Mouse (Mus musculus) forebrain, embryonic 10.5 days (tissue): ENCODE measurements at regions not wholly inside any gene's neighbourhood (a gene's known extent, or its start where the extent isn't known, plus 50 kb on each side); places are given as distances from the start of the nearest gene placed in this dataset.

Experiments used
- DNase-seq: peaks from one replicate; pipeline ENCODE4 v3.0.0-alpha.2; 2017; ENCODE audit warnings: low spot score; ENCODE audit errors: extremely low spot score
- H3K27ac ChIP-seq: fragments of 300-500 bp; sonication (generic); 2 replicates; pipeline ENCODE4 v1.5.1; 2016; ENCODE audit warnings: mild to moderate bottlenecking
- H3K27me3 ChIP-seq: fragments of 300-500 bp; sonication (generic); 2 replicates; pipeline ENCODE4 v1.6.1; 2016; ENCODE audit warnings: mild to moderate bottlenecking; ENCODE audit not compliant: poor library complexity, severe bottlenecking
- H3K36me3 ChIP-seq: fragments of 300-500 bp; sonication (generic); replicated peaks from 2 replicates; pipeline ENCODE4 v1.6.1; 2016; ENCODE audit warnings: mild to moderate bottlenecking, moderate library complexity
- H3K4me1 ChIP-seq: fragments of 300-500 bp; sonication (generic); 2 replicates; pipeline ENCODE4 v1.6.1; 2016
- H3K4me3 ChIP-seq: fragments of 300-500 bp; sonication (generic); 2 replicates; pipeline ENCODE4 v1.5.1; 2016; ENCODE audit warnings: mild to moderate bottlenecking, moderate library complexity
- H3K9me3 ChIP-seq: fragments of 300-500 bp; sonication (generic); 2 replicates; pipeline ENCODE4 v1.6.1; 2016; ENCODE audit warnings: mild to moderate bottlenecking, moderate library complexity
- WGBS: fragments of 180-500 bp; shearing (Covaris S2); methylation state at CpG from one replicate; pipeline ENCODE4 v1.1.7; 2016; 5-methylcytosine and 5-hydroxymethylcytosine counted together

DNA sequence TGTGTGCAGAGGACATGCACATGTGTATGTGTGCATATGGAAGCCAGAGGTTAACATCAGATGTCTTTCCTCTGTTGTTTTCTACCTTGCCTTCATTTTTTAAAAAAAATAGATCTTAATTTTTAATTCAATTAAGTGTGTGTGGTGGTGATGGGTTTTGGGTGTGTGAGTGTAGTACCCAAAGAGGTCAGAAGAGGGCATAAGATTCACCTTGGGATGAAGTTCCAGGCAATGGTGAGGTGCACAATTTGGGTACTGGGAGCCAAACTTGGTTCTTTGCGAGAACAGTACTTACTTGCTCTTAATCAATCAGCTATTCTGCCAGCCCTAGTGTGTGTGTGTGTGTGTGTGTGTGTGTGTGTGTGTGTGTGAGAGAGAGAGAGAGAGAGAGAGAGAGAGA is 106.9 kb upstream of the Gli2 start:
- Histone ChIP-seq H3K27me3 (no peaks in the 10 kb centered on the region), H3K36me3 (no peaks in the 10 kb centered on the region), H3K9me3 (no peaks in the 10 kb centered on the region), H3K27ac (no peak overlapping the region), H3K4me1 (no peaks in the 10 kb centered on the region), H3K4me3 (no peak overlapping the region)
- no peak for DNase-seq
- 83% methylated on average over 1 of the region's 1 CpGs for WGBS

DNA sequence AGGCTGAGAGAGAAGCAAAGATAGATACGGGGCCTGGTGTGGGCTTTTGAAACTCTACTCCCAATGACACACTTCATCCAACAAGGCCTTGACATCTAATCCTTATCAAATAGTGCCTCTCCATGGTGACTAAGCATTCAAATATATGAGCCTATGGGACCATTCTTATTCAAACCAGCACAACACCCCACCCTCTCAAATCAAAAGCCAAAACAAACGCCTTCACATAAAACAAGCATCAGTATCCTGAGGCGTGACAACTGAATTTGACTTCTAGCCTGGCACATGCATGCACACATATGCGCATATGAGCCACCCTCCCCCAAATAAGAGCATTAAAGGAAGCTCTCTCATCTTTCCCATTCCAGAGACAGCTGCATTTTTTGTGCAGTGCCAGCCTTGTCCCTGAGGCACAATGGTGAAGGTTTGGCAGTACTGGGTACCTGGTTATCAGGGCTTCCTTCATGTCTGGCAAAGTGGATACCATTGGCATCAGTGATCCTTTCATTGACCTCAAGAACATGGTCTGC is 103.8 kb upstream of the Gli2 start:
- 86% methylated on average over 4 of the region's 4 CpGs for WGBS
- Histone ChIP-seq H3K9me3 (no peaks in the 10 kb centered on the region; the same call in 1 of the 2 replicates), H3K27ac (no peak overlapping the region), H3K4me3 (no peak overlapping the region), H3K4me1 (no peaks in the 10 kb centered on the region), H3K27me3 (no peaks in the 10 kb centered on the region), H3K36me3 (no peaks in the 10 kb centered on the region)
- no peak for DNase-seq

DNA sequence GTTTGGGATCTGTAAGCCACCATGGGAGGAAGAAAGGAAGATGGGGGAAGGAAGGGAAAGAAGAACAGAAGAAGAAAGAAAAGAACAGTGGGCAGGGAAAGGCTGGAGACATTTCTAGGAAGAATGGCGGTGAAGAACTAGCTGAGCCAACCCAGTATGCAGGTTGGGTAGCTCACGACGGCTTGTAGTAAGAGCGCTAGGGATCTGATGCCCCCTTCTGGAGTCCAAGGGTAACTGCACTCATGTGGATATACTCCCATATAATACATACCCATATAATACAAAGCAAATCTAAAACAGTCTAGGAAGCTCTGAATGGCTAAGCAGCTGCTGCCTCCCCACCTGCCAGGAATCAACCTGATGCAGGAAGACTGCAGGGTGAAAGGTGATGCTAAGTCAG is 100.2 kb upstream of the Gli2 start:
- Histone ChIP-seq H3K36me3 (no peaks in the 10 kb centered on the region), H3K9me3 (no peaks in the 10 kb centered on the region; the same call in 1 of the 2 replicates), H3K27me3 (no peaks in the 10 kb centered on the region), H3K4me1 (no peaks in the 10 kb centered on the region), H3K27ac (no peak overlapping the region), H3K4me3 (no peak overlapping the region)
- 94% methylated on average over 4 of the region's 4 CpGs for WGBS
- DNase-seq = no peak

DNA sequence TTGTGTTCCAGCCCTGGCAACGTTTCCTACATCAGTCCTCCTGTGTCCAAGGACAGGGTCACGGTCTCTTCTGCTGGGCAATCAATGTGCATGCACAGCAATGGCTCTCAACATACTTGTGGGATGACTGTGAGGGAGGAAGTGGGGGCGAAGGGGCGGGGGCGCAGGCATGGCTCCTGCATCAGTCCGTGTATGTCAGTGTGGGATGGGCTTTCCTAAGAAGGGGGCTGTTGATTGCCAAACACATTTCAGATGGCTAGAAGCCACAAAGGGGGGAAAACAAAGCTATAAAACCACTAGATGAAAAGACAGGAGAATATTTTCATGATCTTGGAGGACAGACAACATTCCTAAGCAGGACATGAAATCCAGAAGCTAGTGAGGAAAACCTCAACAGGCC is 99.4 kb upstream of the Gli2 start:
- Histone ChIP-seq H3K4me1 (no peaks in the 10 kb centered on the region), H3K9me3 (no peaks in the 10 kb centered on the region; the same call in 1 of the 2 replicates), H3K36me3 (no peaks in the 10 kb centered on the region), H3K4me3 (no peak overlapping the region), H3K27me3 (no peaks in the 10 kb centered on the region), H3K27ac (no peak overlapping the region)
- no peak for DNase-seq
- WGBS = 91% methylated on average over 6 of the region's 6 CpGs

DNA sequence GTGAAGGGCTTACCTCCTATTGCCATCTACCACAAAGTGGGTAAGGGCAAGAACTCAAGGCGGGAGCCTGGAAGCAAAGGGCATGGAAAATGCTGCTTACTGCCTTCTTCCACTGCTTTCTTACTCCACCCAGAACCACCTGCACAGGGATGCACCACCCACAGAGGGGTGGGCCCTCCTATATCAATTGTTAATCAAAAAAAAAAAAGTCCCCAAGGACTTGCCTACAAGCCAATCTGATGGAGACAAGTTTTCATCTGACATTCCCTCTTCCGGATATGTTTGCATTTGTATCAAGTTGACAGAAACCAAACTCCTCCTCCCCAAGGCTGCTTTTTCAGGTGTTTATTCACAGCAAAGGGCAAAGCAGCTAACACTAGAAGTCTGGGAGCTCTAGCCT is 94.1 kb upstream of the Gli2 start:
- Histone ChIP-seq H3K9me3 (no peaks in the 10 kb centered on the region), H3K36me3 (no peaks in the 10 kb centered on the region), H3K4me3 (no peak overlapping the region), H3K4me1 (peaks cover 9% of the 10 kb centered on the region), H3K27me3 (no peaks in the 10 kb centered on the region), H3K27ac (no peak overlapping the region)
- DNase-seq = no peak
- 87% methylated on average over 2 of the region's 2 CpGs for WGBS

DNA sequence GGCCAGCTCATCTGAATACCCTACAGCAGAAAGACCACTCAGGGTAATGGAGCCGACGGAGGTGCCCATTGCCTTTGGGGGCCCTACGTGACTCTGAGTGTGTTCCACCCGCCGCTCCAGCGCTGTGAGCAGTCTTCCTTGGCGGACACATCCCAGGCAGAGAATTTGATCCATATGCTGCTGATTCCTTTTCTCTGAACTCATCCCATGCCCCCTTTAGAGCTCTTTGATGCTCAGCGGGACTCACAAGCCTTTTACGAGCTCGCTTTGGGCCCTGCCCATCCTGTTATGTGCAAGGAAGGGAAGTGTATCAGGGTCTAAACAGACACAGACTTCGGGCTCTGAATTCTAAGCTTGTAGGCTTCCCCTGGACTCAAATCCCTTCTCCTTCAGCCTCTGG is 90.4 kb upstream of the Gli2 start:
- Histone ChIP-seq H3K4me3 (no peak overlapping the region), H3K27me3 (no peaks in the 10 kb centered on the region), H3K4me1 (peaks cover 9% of the 10 kb centered on the region), H3K27ac (0 out of 2 replicates have a peak overlapping the region, but pooled peaks have one; percentile 4), H3K9me3 (no peaks in the 10 kb centered on the region), H3K36me3 (no peaks in the 10 kb centered on the region)
- 63% methylated on average over 11 of the region's 11 CpGs for WGBS
- DNase-seq = no peak

DNA sequence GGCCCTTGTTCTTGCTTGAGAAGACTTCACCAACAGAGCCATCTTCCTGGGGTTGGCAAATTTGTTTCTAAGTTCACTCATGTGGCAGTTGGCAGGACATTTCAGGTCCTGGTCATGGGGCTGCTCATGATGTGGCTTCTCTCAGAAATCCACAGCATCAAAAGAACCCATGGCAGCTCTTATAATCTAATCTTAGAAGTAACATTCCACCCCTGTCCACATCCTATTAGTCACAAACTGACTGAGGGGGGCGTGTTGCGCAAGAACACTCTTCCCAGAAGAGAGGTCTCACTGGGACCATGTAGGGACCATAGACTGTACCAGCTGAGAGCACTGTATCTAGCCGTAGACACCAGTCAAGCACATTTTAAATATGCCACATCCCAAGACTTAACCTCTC is 75.6 kb upstream of the Gli2 start:
- no peaks in the 10 kb centered on the region for H3K27me3 ChIP-seq
- no peak overlapping the region for H3K27ac ChIP-seq
- no peak overlapping the region for H3K4me3 ChIP-seq
- WGBS = 100% methylated on average over 3 of the region's 3 CpGs
- no peak for DNase-seq
- H3K4me1 ChIP-seq = no peaks in the 10 kb centered on the region
- no peaks in the 10 kb centered on the region for H3K36me3 ChIP-seq
- H3K9me3 ChIP-seq = no peaks in the 10 kb centered on the region

DNA sequence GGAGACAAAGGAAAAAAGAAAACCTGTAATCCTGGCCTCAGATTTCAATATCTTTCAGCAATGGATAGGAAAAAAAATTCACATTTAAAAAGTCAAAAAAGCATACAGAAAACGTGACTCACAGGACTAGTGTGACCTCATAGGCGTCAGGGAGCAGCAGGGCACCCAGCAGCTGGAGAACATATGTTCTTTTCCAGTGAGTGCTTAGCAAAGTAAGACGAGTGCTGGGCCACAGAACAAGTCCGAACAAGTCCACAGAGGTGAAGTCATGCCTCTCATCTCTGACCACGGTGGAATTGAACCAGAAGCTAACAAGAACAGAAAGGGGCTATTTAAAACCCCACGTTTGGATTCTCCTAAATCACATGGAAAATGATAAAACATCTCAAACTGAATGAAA is 72.1 kb upstream of the Gli2 start:
- H3K27ac ChIP-seq = no peak overlapping the region
- WGBS = 69% methylated on average over 6 of the region's 6 CpGs
- no peaks in the 10 kb centered on the region for H3K27me3 ChIP-seq

DNA sequence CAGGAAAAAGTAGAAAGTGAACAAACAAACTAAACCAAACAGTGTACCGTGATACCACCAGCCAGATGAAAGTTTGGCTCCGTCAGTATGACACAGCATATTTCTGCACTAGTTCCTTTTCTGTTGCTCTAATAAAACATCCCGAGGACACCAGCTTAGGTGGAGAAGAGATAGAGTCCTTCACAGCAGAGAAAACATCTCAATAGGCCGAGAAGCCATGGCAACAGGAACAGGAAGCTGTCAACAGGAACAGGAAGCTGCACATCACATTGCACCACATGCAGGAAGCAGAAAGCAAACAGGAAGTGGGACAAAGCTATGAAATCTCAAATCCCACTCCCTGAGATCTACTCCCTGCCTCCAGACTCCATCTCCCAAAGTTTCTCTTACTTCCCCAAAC is 71.4 kb upstream of the Gli2 start:
- 90% methylated on average over 4 of the region's 4 CpGs for WGBS

More for the DNA sequence above, 72.1 kb upstream of the Gli2 start:
- peaks cover 9% of the 10 kb centered on the region for H3K4me1 ChIP-seq
- no peaks in the 10 kb centered on the region for H3K9me3 ChIP-seq
- no peak overlapping the region for H3K4me3 ChIP-seq
- DNase-seq = no peak
- no peaks in the 10 kb centered on the region for H3K36me3 ChIP-seq

DNA sequence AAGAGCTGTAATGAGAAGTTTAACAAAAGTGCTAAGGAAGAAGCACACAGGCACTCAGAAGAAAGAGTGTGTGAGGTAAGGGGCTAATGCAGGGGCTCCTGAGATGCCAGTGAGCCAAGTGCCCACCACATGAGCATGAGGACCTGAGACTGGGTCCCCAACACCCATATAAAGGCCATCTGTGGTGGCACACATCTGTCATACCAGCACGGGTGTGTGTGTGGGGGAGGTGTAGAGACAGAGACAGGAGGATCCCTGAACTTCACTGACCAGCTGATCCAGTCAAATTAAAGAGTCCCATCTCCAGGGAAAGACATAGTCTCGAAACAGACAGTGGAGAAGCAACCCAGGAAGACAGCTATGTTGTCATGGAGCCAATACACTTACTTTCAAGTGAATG is 70.6 kb upstream of the Gli2 start:
- H3K4me1 ChIP-seq = peaks cover 9% of the 10 kb centered on the region
- no peak overlapping the region for H3K4me3 ChIP-seq
- DNase-seq = no peak
- no peaks in the 10 kb centered on the region for H3K9me3 ChIP-seq
- H3K27me3 ChIP-seq = no peaks in the 10 kb centered on the region
- no peaks in the 10 kb centered on the region for H3K36me3 ChIP-seq
- WGBS = 85% methylated on average over 2 of the region's 2 CpGs
- H3K27ac ChIP-seq = no peak overlapping the region

More for the DNA sequence above, 71.4 kb upstream of the Gli2 start:
- Histone ChIP-seq H3K4me3 (no peak overlapping the region), H3K36me3 (no peaks in the 10 kb centered on the region), H3K9me3 (no peaks in the 10 kb centered on the region), H3K27ac (no peak overlapping the region), H3K4me1 (peaks cover 9% of the 10 kb centered on the region), H3K27me3 (no peaks in the 10 kb centered on the region)
- no peak for DNase-seq

DNA sequence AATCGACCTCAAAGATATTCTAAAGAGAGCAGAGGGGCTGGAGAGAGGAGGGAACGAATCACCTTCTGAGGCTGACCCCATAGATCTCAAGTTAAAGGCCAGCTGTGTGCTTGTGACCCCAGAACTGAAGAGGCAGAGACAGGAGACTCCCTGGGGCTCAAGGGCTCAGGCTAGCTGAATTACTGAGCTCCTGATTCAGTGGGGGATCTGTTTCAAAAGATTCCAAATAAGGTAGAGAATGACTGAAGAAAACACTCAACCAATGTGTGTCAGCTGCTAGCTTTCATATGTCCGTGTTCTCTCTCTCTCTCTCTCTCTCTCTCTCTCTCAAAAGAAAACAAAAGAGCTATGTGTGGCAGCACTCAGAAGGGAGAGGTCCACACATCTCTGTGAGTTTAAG is 70.0 kb upstream of the Gli2 start:
- no peak overlapping the region for H3K27ac ChIP-seq
- H3K4me3 ChIP-seq = no peak overlapping the region
- no peaks in the 10 kb centered on the region for H3K27me3 ChIP-seq
- H3K36me3 ChIP-seq = no peaks in the 10 kb centered on the region
- H3K4me1 ChIP-seq = peaks cover 9% of the 10 kb centered on the region
- no peak for DNase-seq
- H3K9me3 ChIP-seq = no peaks in the 10 kb centered on the region
- 49% methylated on average over 3 of the region's 3 CpGs for WGBS

DNA sequence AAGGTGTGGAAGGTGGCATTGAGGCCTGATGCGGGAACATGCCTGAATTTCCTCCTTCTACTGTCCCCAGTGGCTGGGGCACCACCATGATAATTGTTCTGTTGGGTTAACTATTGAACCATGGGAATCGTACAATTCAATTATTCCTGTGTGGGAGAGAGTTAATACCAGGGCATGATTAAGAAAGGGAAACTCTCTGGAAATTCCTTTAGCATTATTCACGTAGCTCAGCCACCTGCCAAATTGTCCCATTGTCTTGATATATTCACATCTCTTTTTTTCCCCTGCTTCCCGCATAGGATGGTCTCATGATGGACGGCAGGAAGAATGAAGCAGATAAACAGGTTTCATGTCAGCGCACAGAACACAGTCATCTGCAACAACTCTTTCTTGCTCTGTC is 69.6 kb upstream of the Gli2 start:
- Histone ChIP-seq H3K4me1 (peaks cover 9% of the 10 kb centered on the region), H3K27me3 (no peaks in the 10 kb centered on the region), H3K27ac (no peak overlapping the region), H3K4me3 (no peak overlapping the region), H3K9me3 (no peaks in the 10 kb centered on the region), H3K36me3 (no peaks in the 10 kb centered on the region)
- WGBS = 83% methylated on average over 6 of the region's 6 CpGs
- DNase-seq = no peak

DNA sequence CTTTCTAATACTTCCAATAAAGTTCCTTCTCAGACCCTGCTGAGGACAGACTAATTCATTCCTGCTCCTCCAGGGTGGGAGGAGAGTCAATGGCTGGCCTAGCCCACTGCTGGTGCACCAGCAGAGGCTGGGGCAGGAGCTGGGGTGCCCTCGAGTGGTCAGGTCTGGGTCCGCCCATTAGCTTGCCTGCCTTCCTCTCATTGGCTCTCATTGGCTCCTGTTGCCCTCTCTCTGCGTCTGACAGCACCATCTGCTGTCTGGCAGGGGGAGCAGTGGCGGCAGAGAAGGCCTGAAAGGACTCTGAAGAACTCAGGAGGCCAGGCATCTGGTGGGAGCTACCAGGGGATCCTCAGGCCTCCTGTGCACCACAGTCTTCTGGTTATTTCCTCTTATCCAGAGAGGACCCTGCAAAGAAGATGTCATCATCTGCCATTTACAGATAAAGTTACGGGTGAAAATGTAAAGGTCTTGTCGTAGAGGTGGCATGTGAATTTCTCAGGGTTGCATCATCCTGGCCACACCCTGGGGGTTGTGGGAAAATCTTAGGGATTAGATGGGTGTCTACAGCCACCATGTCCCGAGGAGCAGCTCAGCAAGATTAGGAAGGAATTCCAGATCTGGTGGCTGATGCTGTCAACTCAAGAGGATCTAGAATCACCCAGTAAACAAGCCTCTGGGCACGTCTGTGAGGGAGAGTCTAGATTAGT is 66.6 kb upstream of the Gli2 start:
- no peaks in the 10 kb centered on the region for H3K36me3 ChIP-seq
- H3K4me3 ChIP-seq = no peak overlapping the region
- no peaks in the 10 kb centered on the region for H3K9me3 ChIP-seq
- H3K27ac ChIP-seq = no peak overlapping the region
- H3K4me1 ChIP-seq = peaks cover 9% of the 10 kb centered on the region
- DNase-seq = no peak
- 46% methylated on average over 8 of the region's 8 CpGs for WGBS
- H3K27me3 ChIP-seq = no peaks in the 10 kb centered on the region
